Mouse (Mus musculus) small intestine, adult 2 months (tissue): ENCODE measurements around the gene Rhox8.

Experiments used
- CTCF ChIP-seq: fragments of 200-500 bp; IDR thresholded peaks from 2 replicates; pipeline ENCODE4 v1.5.1; 2012; ENCODE audit warnings: low read depth, mild to moderate bottlenecking, control low read depth, inconsistent platforms, low read length, moderate library complexity, mixed read lengths; ENCODE audit not compliant: insufficient replicate concordance, insufficient read length; ENCODE audit errors: extremely low read depth
- POLR2A ChIP-seq: fragments of 200-500 bp; IDR thresholded peaks from 2 replicates; pipeline ENCODE4 v1.6.1; 2012; ENCODE audit warnings: low read depth, mild to moderate bottlenecking, control low read depth, inconsistent platforms, low read length, moderate library complexity

GRCm38 (mm10) chrX:37908581-37908980 is 29.8 kb upstream of the Rhox8 start:
- TF ChIP-seq CTCF (no peak), POLR2A (no peak)
